Mouse (Mus musculus): ENCODE data around the gene P4ha1. TPM values are rescaled to one million over a fixed set of nuclear protein-coding genes. Genes with fewer than 3 reads are reported as not detected.

Gene P4ha1
- polyA plus RNA-seq, 1 experiment from 2014 or later, result 57.9 TPM

GRCm38 (mm10) chr10:59355020-59355419 lies 31.9 kb downstream of the P4ha1 start:
- Histone ChIP-seq H3K27ac (ENCODE audit: low read length) (no peak overlapping the region), H3K9ac (ENCODE audit: low read length) (no peak overlapping the region), H3K27me3 (ENCODE audit: control insufficient read depth, insufficient read depth, low read length) (no peaks in the 10 kb centered on the region), H3K4me1 (ENCODE audit: control insufficient read depth, insufficient read depth, low read length) (no peaks in the 10 kb centered on the region), H3K4me2 (ENCODE audit: low read depth, low read length) (no peak overlapping the region), H3K4me3 (ENCODE audit: low read length) (no peak overlapping the region), H3K36me3 (ENCODE audit: control insufficient read depth, insufficient read depth) (peaks cover 36% of the 10 kb centered on the region), H3K9me3 (replicated peaks; ENCODE audit: control insufficient read depth, low read length) (no peaks in the 10 kb centered on the region)
- WGBS, result 84% methylated on average over 8 of the region's 8 CpGs
- ATAC-seq (replicated peaks; ENCODE audit: extremely low read depth, insufficient read depth, low FRiP score), result no peak

GRCm38 (mm10) chr10:59358744-59359143 lies 35.6 kb downstream of the P4ha1 start:
- Histone ChIP-seq H3K4me1 (ENCODE audit: control insufficient read depth, insufficient read depth, low read length) (no peaks in the 10 kb centered on the region), H3K9me3 (replicated peaks; ENCODE audit: control insufficient read depth, low read length) (no peaks in the 10 kb centered on the region), H3K36me3 (ENCODE audit: control insufficient read depth, insufficient read depth) (peaks cover 41% of the 10 kb centered on the region), H3K4me2 (ENCODE audit: low read depth, low read length) (no peak overlapping the region), H3K4me3 (ENCODE audit: low read length) (no peak overlapping the region), H3K27ac (ENCODE audit: low read length) (no peak overlapping the region), H3K27me3 (ENCODE audit: control insufficient read depth, insufficient read depth, low read length) (no peaks in the 10 kb centered on the region), H3K9ac (ENCODE audit: low read length) (no peak overlapping the region)
- 88% methylated on average over 4 of the region's 4 CpGs for WGBS
- no peak for ATAC-seq (replicated peaks; ENCODE audit: extremely low read depth, insufficient read depth, low FRiP score)

- H3K27ac ChIP-seq (ENCODE audit: low read length), result no peak overlapping the region
- WGBS, result 79% methylated on average over 2 of the region's 2 CpGs
Observed at GRCm38 (mm10) chr10:59363208-59363607, 40.1 kb downstream of the P4ha1 start.

GRCm38 (mm10) chr10:59364551-59364950 lies 41.5 kb downstream of the P4ha1 start:
- H3K9me3 ChIP-seq (replicated peaks; ENCODE audit: control insufficient read depth, low read length), result no peaks in the 10 kb centered on the region
- no peak overlapping the region for H3K4me2 ChIP-seq (ENCODE audit: low read depth, low read length)
- H3K27ac ChIP-seq (ENCODE audit: low read length), result no peak overlapping the region
- no peaks in the 10 kb centered on the region for H3K27me3 ChIP-seq (ENCODE audit: control insufficient read depth, insufficient read depth, low read length)
- no peak overlapping the region for H3K9ac ChIP-seq (ENCODE audit: low read length)
- WGBS, result 87% methylated on average over 3 of the region's 3 CpGs
- peaks cover 60% of the 10 kb centered on the region for H3K36me3 ChIP-seq (ENCODE audit: control insufficient read depth, insufficient read depth)
- no peaks in the 10 kb centered on the region for H3K4me1 ChIP-seq (ENCODE audit: control insufficient read depth, insufficient read depth, low read length)
- H3K4me3 ChIP-seq (ENCODE audit: low read length), result no peak overlapping the region
- no peak for ATAC-seq (replicated peaks; ENCODE audit: extremely low read depth, insufficient read depth, low FRiP score)

More at GRCm38 (mm10) chr10:59363208-59363607, 40.1 kb downstream of the P4ha1 start:
- H3K4me3 ChIP-seq (ENCODE audit: low read length), result no peak overlapping the region
- no peak for ATAC-seq (replicated peaks; ENCODE audit: extremely low read depth, insufficient read depth, low FRiP score)
- no peak overlapping the region for H3K9ac ChIP-seq (ENCODE audit: low read length)
- no peak overlapping the region for H3K4me2 ChIP-seq (ENCODE audit: low read depth, low read length)
- H3K4me1 ChIP-seq (ENCODE audit: control insufficient read depth, insufficient read depth, low read length), result no peaks in the 10 kb centered on the region
- no peaks in the 10 kb centered on the region for H3K27me3 ChIP-seq (ENCODE audit: control insufficient read depth, insufficient read depth, low read length)
- peaks cover 54% of the 10 kb centered on the region for H3K36me3 ChIP-seq (ENCODE audit: control insufficient read depth, insufficient read depth)
- H3K9me3 ChIP-seq (replicated peaks; ENCODE audit: control insufficient read depth, low read length), result no peaks in the 10 kb centered on the region

GRCm38 (mm10) chr10:59365804-59366589 lies 42.9 kb downstream of the P4ha1 start:
- Histone ChIP-seq H3K4me1 (ENCODE audit: control insufficient read depth, insufficient read depth, low read length) (no peaks in the 10 kb centered on the region), H3K36me3 (ENCODE audit: control insufficient read depth, insufficient read depth) (peaks cover 70% of the 10 kb centered on the region)
- no peak for ATAC-seq (replicated peaks; ENCODE audit: extremely low read depth, insufficient read depth, low FRiP score)

GRCm38 (mm10) chr10:59366746-59367145 lies 43.6 kb downstream of the P4ha1 start:
- no peak overlapping the region for H3K4me2 ChIP-seq (ENCODE audit: low read depth, low read length)
- peaks cover 72% of the 10 kb centered on the region for H3K36me3 ChIP-seq (ENCODE audit: control insufficient read depth, insufficient read depth)
- no peak overlapping the region for H3K4me3 ChIP-seq (ENCODE audit: low read length)
- no peak overlapping the region for H3K27ac ChIP-seq (ENCODE audit: low read length)
- no peaks in the 10 kb centered on the region for H3K4me1 ChIP-seq (ENCODE audit: control insufficient read depth, insufficient read depth, low read length)
- 92% methylated on average over 4 of the region's 4 CpGs for WGBS
- no peaks in the 10 kb centered on the region for H3K9me3 ChIP-seq (replicated peaks; ENCODE audit: control insufficient read depth, low read length)
- no peaks in the 10 kb centered on the region for H3K27me3 ChIP-seq (ENCODE audit: control insufficient read depth, insufficient read depth, low read length)
- ATAC-seq (replicated peaks; ENCODE audit: extremely low read depth, insufficient read depth, low FRiP score), result no peak
- no peak overlapping the region for H3K9ac ChIP-seq (ENCODE audit: low read length)

More at GRCm38 (mm10) chr10:59365804-59366589, 42.9 kb downstream of the P4ha1 start:
- H3K27me3 ChIP-seq (ENCODE audit: control insufficient read depth, insufficient read depth, low read length), result no peaks in the 10 kb centered on the region
- no peak overlapping the region for H3K27ac ChIP-seq (ENCODE audit: low read length)
- H3K4me2 ChIP-seq (ENCODE audit: low read depth, low read length), result no peak overlapping the region
- no peak overlapping the region for H3K9ac ChIP-seq (ENCODE audit: low read length)
- WGBS, result 80% methylated on average over 5 of the region's 5 CpGs
- no peak overlapping the region for H3K4me3 ChIP-seq (ENCODE audit: low read length)
- H3K9me3 ChIP-seq (replicated peaks; ENCODE audit: control insufficient read depth, low read length), result no peaks in the 10 kb centered on the region

- no peaks in the 10 kb centered on the region for H3K27me3 ChIP-seq (ENCODE audit: control insufficient read depth, insufficient read depth, low read length)
- H3K36me3 ChIP-seq (ENCODE audit: control insufficient read depth, insufficient read depth), result peaks cover 68% of the 10 kb centered on the region
- no peak overlapping the region for H3K27ac ChIP-seq (ENCODE audit: low read length)
- no peaks in the 10 kb centered on the region for H3K4me1 ChIP-seq (ENCODE audit: control insufficient read depth, insufficient read depth, low read length)
- no peak overlapping the region for H3K4me2 ChIP-seq (ENCODE audit: low read depth, low read length)
- H3K9ac ChIP-seq (ENCODE audit: low read length), result no peak overlapping the region
- no peaks in the 10 kb centered on the region for H3K9me3 ChIP-seq (replicated peaks; ENCODE audit: control insufficient read depth, low read length)
- WGBS, result 76% methylated on average over 4 of the region's 4 CpGs
- no peak overlapping the region for H3K4me3 ChIP-seq (ENCODE audit: low read length)
- ATAC-seq (replicated peaks; ENCODE audit: extremely low read depth, insufficient read depth, low FRiP score), result no peak
Observed at GRCm38 (mm10) chr10:59367206-59367605, 44.1 kb downstream of the P4ha1 start.

- 81% methylated on average over 8 of the region's 8 CpGs for WGBS
- Histone ChIP-seq H3K9me3 (replicated peaks; ENCODE audit: control insufficient read depth, low read length) (no peaks in the 10 kb centered on the region), H3K27ac (ENCODE audit: low read length) (no peak overlapping the region), H3K36me3 (ENCODE audit: control insufficient read depth, insufficient read depth) (peaks cover 65% of the 10 kb centered on the region), H3K9ac (ENCODE audit: low read length) (no peak overlapping the region), H3K4me1 (ENCODE audit: control insufficient read depth, insufficient read depth, low read length) (no peaks in the 10 kb centered on the region), H3K4me2 (ENCODE audit: low read depth, low read length) (no peak overlapping the region), H3K4me3 (ENCODE audit: low read length) (no peak overlapping the region), H3K27me3 (ENCODE audit: control insufficient read depth, insufficient read depth, low read length) (no peaks in the 10 kb centered on the region)
- ATAC-seq (replicated peaks; ENCODE audit: extremely low read depth, insufficient read depth, low FRiP score), result no peak
Observed at GRCm38 (mm10) chr10:59368729-59369128, 45.6 kb downstream of the P4ha1 start.

- no peaks in the 10 kb centered on the region for H3K4me1 ChIP-seq (ENCODE audit: control insufficient read depth, insufficient read depth, low read length)
- no peak overlapping the region for H3K27ac ChIP-seq (ENCODE audit: low read length)
- no peaks in the 10 kb centered on the region for H3K27me3 ChIP-seq (ENCODE audit: control insufficient read depth, insufficient read depth, low read length)
- no peak overlapping the region for H3K4me2 ChIP-seq (ENCODE audit: low read depth, low read length)
- peaks cover 67% of the 10 kb centered on the region for H3K36me3 ChIP-seq (ENCODE audit: control insufficient read depth, insufficient read depth)
- no peak overlapping the region for H3K9ac ChIP-seq (ENCODE audit: low read length)
- H3K9me3 ChIP-seq (replicated peaks; ENCODE audit: control insufficient read depth, low read length), result no peaks in the 10 kb centered on the region
- no peak for ATAC-seq (replicated peaks; ENCODE audit: extremely low read depth, insufficient read depth, low FRiP score)
- WGBS, result 83% methylated on average over 9 of the region's 9 CpGs
- H3K4me3 ChIP-seq (ENCODE audit: low read length), result no peak overlapping the region
Observed at GRCm38 (mm10) chr10:59369426-59369825, 46.3 kb downstream of the P4ha1 start.

Data from heart, embryonic 16.5 days (tissue).